Mouse (Mus musculus) liver, adult 2 months (tissue): ENCODE measurements around the gene Auts2.

Source experiments
- CTCF ChIP-seq: fragments of 200-500 bp; IDR thresholded peaks from 2 replicates; pipeline ENCODE4 v1.5.1; 2011; ENCODE audit warnings: low read depth, low read length, control low read depth
- POLR2A ChIP-seq: fragments of 200-500 bp; IDR thresholded peaks from 2 replicates; pipeline ENCODE4 v1.6.1; 2011; ENCODE audit warnings: low read length, control low read depth; ENCODE audit not compliant: insufficient read depth; ENCODE audit errors: extremely low read depth

DNA sequence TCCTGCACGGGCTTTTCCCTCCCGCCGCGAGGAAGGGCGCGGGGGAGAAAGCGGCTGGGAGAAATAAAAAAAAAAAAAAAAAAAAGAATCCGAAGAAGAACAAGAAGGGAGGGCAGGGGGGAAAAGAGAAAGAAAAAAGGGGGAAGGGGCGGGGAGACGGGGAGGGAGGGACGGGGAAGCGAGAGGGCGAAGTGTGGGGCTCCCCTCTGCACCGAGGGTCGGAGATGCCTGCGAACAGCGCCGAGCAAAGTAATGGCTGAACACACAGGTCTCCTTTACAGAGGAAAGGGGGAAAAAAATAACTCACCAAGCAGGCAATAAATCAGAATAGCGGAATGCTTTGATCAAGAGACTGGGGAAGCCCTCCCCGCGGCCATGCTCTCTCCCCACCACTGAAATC is 1.2 kb downstream of the Auts2 start:
- no peak for TF ChIP-seq POLR2A
- no peak for TF ChIP-seq CTCF
